Mouse (Mus musculus): ENCODE measurements around the gene Pno1.

The Pno1 gene

DNA sequence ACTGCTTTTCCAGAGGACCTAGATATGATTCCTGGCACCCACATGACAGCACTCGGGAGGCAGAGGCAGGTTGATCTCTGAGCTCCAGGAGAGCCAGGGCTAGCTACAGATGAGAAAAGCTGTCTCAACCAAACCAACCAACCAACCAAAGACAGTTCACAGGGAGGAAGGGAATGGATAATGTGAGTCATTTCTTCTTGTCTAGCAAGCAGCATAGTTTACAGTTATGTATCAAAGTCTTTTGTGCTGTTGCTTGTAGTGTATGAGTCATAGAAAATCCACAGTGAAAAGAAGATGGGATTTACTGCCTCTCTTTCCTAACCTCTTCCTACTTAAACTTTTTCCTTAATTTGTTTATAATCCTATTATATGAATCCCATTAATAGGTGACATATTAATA lies 34.7 kb downstream of the Pno1 start:
- DNase-seq: no peak

DNA sequence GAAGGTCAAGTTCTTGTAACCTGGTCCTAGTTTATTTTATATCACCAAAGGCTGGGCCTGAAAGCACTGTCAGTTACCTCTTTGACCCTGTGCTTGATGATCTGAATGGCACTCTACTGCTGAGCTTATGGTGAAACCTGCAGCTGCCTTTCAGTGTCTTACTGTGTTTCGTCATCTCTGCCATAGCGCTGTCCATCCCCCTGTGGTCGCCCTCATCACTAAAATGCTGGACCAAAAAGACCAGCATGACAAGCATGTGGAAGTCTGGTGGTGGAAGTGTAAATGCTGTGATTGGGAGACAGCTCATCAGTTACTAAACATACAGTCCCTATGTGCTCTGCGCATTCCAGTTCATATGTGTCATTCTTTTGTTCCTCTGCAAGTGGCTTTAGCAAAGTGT lies 39.1 kb downstream of the Pno1 start:
- DNase-seq: no peak

DNA sequence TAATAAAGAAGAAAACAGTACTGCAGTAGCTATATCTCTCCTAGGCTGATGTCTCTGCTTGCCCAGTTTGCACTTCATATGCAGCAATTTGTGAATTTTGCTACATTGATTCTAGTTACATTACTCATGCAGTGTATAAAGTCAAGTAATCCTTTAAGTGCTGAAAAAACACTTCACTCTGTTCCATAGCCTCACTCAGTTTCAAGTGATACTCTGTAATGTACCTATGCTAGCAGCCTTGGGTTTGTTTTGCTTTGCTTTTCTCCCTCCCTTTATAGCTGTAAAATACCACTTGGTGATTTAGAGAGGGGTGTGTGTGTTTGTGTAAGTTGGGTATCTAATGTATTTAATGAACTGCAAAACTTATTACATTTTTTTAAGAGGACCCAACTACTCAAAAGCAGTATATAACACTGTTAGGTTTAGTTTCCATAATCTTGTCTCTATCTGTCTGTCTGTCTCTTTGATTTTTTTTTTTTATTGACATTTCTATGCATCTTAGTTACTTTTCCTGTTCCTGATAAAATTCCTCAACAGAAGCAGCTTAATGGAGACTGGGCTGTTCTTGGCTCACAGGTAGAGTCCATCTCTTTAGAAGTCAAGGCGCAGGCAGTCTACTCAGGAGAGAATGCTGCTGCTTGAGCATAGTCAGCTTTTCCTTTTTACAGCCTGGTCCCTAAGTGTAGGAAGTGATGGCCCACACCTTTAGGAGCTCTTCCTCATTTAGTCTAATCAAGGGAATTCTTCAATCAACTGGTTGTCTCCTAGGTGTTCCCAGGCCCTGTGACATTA lies 40.2 kb downstream of the Pno1 start:
- DNase-seq: no peak

DNA sequence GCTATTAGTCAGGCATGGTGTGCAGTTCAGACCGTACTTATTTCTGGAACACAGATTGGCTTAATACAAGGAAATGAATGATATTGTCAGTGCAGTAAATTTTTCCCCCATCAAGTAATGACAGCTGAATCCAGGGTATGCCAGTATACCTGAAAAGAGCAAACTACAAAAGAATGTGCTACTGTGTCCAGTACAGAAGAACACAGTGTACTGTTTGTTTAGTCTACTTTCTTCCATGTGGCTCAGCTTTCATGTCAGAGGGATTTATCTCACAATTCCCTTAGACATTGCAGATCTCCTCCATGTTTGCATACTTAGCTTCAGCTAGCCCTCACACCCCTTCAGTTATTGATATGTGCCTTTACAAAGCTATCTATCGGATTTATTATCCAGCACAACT lies 42.1 kb downstream of the Pno1 start:
- no peak for DNase-seq

DNA sequence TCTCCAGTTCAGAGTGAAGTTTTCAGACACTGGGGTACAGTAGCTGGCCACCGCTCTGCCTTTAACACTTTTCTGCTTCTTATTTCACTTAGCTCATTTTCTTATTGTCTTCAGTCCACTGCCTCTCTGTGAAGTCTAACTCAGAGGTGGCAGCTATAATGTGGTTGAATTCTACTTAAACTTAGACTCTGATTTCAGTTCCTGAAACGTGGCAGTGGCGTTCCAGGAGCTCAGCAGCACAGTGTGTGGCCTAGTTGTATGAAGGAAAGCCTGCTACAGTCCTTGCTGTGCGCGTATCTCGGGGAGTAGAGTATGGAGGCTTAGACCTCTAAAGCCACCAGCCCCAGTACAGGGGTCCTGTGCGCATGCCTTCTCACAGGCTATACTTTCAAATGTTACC lies 44.7 kb downstream of the Pno1 start:
- no peak for DNase-seq

DNA sequence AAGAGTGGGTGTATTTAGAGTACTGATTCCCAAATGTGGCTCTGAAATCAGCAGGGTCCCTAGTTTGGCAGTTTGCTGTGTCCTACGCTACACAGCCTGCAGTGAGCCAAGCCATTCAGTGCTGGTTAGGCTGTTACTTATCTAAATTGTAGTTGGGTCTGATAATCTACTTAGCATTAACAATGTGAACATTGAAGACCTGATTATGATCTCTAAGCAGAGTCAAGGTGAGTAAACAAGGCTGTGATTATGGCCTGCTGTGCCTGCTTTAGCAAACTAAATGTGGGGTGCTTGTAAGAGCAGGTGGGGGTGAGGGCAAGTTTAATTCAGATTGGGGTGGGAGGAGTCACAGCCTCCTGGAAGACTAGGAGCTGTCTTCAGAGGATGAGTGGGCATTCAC lies 47.4 kb downstream of the Pno1 start:
- DNase-seq: no peak

DNA sequence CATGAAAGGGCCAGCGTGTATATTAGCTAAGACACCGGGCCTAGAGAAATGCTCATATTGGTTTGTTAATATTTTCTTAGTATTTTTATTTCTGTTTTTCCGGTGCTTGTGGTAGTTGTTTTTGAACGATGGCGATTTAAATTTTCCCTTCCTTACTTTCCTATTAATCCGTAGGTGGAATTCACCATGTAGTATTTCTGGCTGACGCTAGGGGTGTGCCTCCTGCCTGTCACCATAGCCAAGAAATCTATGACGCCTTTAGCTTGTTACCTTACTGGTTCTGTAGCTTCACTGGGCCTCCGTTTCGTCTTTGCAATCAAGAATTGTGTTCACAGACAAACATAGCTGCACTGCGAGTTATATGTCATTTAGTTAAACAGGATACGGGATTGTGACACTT lies 51.1 kb downstream of the Pno1 start:
- DNase-seq: peak; percentile 70 to 78

DNA sequence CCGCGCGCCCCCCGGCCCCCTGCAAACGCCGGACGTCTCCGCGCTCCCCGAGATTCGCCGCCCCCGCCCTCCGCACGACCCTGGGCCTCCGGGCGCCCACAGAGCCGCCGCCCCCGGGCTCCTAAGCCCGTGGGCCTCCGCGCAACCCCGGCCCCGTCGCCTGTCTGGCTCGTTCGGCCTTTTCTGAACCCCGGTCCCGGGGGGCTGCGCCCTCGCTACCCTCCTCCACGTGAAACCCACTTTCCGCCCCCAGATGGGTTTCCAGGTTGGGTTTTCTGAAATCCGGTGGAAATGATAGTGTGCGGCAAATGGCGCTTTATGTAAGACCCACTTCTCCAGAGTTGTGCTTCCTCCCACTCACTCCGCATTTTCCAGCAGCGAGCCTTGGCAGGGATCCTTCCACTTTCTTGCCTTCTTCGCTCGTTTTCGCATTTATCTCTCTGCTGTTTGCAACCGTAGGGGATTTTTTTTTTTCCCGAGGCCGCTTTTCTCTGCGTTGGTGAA lies 51.6 kb downstream of the Pno1 start:
- DNase-seq: peak; percentile 62 to 67

DNA sequence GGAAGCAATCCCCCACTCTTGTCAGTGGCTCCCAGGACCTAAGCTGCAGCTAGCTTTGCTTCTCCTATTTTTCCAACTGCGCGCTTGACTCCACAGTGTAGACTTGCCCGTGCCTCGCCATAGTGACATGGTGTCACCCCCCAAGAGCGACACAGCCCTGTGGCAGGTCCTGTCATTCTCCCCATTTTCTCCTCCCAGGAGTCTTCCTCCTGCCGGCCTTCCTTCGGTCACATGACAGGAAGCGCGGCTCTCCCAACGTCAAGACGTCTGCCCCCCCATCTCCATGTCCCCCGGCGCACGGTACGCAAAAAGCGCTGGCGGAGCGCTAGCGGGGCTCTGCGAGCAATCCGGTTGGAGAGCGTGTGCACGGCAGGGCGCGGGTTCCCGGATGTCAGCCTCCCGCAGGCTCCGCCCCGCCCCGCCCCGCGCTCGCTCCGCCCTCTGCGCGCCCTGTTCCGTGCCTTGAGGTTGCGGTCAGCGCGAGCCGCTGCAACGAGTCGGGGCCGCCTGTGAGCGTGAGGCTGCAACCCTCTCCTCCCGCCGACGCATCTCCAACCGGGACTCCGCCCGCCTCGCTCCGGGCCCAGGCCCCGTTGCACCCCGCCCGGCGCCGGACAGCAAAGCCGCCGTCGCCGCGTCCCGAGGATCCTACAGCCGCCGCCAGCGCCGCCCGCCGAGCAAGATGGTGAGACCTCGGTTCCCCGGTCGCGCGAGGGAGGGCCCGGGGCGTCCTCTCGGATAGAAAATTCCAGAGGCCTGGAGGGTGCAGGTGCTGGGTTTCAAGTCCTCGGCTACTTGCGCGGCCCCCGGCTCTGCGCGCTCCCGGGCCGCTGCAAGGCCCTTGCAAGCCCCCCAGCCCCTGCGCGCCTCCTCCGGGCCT lies 52.3 kb downstream of the Pno1 start, which contains the start of gene Ppp3r1:
Gene Ppp3r1, plus strand, starts transcription at position 406 of the 880 bp plus-strand sequence.
- peak; percentile 98 for DNase-seq

Measured in cerebellum, postnatal 14 days (tissue).